Mouse (Mus musculus) layer of hippocampus, adult 8-10 months (tissue): ENCODE results near the gene Tns4. TPM values are rescaled to one million over a fixed set of nuclear protein-coding genes. Genes with fewer than 3 reads are reported as not detected.

Source experiments
- DNase-seq, 2 experiments: peaks; one replicate each; pipeline ENCODE4 v3.0.0; 2022; ENCODE audit warnings: low spot score in 2 of 2
- total RNA-seq, 4 experiments: library from RNA; stranded (reverse); gene quantifications; 2 replicates each; pipeline ENCODE4 v1.2.4; 2022

Tns4 gene
- total RNA-seq, 4 experiments from 2014 or later = 0.27 TPM; not detected in 2

DNA sequence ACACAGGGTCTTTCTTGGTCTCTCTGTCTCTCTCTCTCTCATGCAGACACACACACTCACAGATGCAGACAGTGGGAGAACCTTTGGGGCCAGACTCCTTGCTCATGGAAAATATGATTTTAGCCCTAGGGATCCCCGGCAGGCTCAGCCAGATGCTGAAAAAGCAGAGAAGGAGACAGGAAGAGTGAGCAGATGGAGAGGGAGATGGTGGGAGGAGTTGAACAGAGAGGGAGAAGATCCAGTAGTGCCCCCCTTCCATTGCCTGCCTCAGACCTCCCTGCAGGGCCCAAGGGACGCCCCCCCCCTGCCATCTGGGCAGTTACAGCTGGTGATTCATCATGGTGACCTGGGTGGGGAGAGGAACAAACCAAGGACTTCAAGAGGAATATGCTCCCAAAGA lies 41.5 kb downstream of the Tns4 start:
- no peak for DNase-seq

DNA sequence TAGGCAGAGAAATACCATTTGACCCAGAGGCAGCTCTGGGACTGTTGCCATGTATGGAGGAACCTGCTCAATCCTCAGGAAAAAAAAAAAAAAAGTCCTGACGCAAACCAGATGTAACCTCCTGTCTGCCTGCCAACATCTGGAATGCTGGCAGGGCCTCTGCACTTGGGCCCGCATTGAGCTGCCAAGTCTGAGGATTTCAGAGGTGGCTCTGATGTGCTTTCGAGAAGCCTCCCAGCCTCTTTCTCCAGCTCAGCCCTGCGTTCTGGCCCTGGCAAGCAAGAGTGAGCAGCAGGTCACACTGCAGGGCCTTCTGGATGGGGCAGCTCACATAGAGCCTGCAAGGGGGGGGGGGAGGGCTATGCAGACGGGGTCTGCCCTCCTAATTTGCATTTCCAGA lies 42.0 kb downstream of the Tns4 start:
- DNase-seq = no peak

DNA sequence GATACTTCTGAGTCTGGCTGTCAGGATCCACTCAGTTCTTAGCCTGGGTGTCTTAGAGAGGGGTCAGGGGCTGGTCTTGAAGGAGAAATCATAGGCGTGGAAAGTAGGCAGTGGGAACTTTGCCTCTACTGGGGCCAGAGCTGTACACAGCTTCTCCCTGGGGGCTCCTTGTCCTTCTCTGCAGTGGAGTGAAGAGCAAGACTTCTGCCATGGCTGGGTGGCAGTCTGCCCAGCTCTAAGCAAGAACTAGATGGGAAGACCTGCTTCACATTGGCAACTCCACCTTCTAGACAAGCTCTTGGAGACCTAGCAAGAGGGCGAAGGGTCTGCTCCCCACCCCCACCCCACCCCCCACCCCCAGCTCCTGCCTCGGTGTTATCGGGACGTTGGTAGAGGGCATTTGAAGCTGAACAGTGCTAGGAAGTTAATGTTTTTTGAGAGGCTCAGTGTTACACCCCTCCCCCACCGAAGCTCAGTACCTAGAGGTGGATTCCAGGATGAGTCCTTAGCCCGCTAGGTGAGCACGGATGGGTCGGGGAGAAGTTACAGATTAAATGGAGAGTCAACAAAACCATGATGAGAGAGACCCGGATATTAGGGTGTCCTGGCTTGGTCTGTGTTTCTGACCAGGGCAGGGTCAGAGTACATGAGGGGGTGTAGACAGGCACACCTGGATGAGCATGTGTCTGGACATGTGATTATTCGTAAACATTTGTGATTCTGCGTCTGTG lies 43.8 kb downstream of the Tns4 start:
- no peak for DNase-seq

DNA sequence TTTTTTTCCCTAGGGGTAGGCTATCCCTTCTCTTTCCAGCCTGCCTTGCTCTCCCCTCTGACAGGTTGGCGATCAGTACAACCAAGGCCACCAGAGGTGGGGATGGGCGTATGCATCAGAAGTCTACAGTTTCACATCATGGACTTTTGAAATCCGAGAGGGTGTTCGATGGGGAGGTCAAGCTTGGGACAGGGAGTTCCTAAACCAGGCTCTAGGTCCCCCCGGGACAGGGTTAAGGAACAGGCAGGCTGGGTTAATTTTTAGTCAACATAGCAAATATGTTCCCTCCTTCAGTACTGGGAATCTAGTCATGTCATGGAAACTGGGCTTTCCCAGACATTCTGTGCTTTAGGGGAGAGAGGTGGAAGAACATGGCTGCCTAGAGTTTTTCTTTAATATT lies 44.8 kb downstream of the Tns4 start:
- no peak for DNase-seq

DNA sequence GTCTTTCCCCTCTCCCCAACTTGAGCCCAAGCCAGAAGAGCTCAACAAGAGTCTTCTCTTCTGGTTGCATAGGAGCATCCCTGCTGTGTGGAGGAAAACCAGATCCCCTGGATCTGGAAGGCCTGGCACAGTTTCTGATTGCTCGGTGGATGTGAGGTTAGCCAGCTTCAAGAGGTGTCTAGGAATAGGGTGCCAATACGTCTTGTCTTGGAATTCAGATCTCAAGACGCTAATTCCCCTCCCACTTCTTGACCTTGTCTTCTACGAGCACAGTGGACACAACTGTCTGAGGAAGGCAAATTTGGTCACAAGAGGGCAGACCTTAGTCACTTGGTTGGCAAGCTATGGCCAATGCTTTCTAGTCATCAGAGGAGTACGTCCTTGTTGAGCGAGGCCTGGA lies 45.5 kb downstream of the Tns4 start:
- DNase-seq = no peak

DNA sequence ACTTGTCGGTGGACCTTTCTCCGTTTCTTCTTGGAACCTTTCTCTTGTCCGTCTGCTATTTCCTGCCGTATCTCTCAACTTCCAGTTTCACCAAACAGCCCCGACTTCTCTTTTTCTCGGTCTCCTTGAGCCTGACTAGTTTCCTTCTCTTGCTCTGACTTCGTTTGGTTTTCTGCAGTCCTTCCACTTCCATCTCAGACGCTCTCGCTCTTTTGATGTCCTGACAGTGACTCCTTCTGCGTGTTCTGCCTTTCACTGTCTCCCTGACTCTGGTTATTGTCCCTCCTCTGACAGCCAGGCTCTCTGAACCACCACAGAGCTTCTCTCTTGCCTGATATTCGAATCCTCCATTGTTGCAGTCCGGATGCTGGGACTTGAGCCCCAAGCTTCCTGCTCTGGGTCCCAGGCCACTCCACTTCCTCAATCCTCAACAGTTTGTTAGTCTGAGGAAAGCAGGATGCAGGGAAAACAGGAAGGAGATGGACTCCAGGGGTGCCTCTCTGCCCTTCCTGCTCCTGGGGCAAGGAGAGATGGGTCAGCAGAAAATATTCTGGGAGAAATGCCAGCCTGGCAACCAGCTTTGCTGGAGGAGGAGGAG lies 46.2 kb downstream of the Tns4 start:
- DNase-seq = no peak

DNA sequence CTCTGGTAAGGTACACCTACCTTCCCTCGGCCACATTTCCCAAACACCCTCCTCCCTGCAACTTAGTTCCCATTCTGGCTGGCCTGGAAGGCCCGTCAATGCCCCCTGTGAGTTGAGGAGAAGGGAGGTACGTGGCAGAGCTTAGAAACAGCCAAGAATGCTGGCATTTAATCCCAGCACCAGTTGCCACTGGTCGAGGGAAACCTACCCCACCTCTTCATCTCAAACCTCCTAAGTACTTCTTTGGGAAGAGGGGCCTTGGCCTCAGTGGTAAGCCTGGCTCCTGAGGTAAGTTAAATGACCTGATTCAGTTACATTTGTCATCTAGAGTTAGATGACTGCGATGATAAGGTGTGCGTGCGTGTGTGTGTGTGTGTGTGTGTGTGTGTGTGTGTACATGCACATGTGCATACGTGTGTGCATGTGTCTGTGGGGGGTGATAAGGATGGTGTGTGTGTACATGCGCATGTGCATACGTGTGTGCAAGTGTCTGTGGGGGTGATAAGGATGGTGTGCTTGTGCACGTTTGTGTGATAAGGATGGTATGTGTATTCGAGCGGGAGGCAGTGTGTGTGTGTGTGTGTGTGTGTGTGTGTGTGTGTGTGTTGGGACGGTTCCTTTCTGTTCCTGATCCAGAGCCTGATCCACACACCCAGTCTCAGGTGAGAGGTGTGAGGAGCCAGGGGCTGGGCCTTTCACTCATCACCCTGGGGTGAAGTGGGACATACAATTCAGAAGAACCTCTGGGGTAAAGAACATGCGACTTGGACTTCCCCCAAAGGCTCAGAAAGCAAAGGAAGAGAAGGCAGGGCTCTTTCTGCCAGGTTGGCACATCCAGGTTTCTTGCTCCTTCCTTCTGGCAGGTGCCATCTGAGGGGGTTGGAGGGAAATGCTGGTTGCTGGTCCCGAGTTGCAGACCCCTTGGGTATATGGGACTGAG lies 47.0 kb downstream of the Tns4 start:
- no peak for DNase-seq

DNA sequence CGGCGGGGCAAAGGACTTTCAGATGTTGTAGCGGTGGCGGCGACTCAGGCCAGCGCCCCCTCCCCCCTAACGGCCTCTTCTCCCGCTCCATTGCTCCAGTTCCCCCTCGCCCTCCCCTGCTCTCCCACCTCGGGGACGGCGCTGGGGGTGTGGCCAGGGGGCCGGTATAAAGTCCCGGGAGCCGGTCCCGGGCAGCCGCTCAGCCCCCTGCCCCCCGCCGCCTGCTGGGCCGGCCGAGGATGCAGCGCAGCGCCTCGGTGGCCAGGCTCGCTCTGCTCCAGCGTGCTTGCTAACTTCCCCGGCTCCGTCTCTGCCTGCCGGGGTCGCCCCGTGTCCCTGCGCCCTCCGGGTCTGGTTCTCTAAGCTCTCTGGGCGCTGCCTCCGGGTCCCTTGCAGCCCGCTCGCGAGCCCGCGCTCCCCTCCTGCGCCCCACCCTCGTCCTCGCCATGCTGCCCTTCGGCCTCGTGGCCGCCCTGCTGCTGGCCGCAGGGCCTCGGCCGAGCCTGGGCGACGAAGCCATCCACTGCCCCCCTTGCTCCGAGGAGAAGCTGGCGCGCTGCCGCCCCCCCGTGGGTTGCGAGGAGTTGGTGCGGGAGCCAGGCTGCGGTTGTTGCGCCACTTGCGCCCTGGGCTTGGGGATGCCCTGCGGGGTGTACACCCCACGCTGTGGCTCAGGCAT lies 47.9 kb downstream of the Tns4 start, which contains the start of gene Igfbp4:
Gene Igfbp4, plus strand, starts transcription at position 194 of the 679 bp plus-strand sequence.
- no peak for DNase-seq

DNA sequence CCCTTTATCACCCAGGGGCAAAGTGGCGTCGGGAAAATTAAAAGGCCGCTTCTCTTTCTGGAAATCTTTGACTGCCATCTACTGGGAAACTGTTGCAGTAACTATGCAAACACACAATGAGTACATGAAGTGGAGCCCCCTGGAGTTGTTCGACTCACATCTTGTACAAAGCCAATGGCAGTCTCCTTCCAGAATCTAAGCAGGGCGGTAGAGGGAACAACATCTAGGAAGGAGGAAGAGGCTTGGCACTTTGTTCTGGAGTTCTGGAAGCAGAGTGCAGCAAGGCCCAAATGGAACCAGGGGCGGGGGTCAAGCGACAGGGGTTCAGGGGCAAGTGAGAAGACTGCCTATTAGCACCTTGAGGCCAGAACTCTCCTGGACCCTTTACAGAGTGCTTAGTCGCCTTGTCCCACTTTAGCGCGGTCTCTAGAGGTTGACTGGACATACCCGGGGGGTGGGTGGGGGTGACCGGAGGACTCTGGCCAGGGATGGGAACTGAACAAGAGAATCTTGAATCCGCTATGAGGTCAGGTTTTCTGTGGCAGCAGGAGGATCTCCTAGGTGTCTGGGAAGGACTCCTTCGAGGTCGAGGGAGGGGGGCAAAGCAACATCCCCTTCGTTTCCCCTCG lies 48.6 kb downstream of the Tns4 start:
- DNase-seq = peak in 1 of 2 experiments; percentile 32

DNA sequence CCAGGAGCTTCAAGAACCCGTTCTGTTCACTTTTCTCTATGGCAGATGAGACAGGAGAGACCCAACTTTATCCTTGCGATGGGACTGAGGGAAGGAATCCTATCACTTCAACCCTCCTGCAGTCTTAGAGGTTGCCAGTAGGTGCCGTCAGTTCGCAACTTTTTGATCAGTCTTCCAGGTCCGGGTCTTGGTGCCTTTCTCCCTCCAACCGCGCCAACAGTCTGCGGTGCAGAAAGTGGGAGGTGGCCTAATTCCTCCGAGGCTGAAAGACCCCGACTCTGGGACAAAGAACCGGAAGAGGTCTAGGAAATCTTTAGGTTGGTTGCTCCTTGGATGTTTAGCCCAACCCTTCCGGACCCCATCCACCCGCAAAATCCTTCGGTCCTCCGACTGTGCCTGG lies 49.3 kb downstream of the Tns4 start:
- DNase-seq = peak; percentile 65 to 76

DNA sequence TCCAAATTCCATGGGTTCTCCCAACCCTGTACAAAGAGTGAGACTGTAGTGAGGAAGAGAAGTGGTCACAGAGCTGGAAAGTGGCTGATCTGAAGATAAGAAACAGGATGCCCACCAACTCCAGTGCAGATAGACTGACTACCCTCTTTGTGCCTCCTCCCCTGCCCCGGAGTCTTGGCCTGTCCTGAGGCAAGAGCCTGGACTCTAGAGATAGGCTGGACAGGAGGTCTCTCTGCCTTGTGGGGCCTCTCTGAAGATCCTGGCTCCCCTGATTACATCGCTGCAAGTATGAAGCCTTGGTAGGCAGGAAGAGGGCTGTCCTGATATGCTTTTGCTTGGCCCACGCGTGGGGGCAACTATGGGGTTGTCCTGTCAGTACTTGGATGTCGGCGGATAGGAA lies 52.9 kb downstream of the Tns4 start:
- no peak for DNase-seq

DNA sequence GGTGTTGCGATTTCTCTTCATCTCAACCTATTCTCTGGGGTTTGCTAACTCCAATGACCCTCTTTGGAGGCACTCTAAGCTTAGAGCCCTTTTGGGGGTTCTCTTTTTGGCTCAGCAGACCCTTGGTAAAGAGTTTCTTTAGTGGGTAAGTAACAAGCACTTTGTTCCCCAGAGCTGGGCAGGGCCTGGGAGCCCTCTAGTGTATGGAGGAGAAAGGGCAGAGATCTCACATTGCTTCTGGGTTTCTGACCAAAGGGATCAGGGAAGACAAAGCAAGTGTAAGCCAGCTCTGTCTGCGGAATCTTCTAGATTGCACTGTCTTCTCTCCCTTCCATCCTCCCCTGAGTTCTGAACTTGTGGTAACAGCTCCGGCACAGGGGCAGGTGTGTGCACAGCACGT lies 53.8 kb downstream of the Tns4 start:
- no peak for DNase-seq

DNA sequence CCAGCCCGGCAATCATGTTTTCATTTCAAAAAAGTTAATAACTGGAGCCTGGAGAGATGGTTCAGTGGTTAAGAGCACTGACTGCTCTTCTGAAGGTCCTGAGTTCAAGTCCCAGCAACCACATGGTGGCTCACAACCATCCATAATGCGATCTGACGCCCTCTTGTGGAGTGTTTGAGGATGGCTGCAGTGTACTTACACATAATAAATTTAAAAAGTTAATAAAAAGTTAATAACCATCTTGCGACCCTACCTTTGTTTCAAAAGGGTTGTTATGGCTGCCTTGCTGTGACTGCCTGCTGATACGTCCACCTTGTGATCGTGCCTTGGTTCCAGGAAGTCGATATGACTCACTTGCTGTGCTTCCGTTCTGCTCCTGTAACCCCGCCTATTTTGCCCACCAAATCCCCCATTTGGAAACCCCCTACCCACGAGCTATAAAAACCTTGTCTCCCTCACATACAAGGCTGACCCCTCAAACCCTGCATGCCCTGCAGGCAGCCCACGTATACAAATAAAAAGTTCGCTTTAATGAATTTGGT lies 62.1 kb downstream of the Tns4 start:
- DNase-seq = no peak

DNA sequence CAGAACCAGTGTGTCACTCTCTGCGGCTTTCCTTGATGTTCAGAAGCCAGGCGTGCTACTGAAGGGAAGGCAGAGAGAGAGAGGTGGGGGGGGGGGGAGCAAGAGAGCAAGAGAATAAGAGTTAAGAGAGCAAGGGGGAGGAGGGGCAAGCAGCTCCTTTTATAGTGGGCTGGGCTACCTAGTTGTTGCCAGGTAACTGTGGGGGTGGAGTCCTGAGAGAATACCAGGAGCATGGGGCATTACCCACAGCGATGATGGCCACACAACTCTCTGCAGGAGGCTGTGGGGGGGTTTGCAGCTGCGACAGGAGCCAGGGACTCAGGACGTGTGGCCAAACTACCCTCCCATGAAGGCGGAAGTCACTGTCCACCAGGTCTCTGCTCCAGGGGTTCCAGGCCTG lies 63.2 kb downstream of the Tns4 start:
- no peak for DNase-seq

DNA sequence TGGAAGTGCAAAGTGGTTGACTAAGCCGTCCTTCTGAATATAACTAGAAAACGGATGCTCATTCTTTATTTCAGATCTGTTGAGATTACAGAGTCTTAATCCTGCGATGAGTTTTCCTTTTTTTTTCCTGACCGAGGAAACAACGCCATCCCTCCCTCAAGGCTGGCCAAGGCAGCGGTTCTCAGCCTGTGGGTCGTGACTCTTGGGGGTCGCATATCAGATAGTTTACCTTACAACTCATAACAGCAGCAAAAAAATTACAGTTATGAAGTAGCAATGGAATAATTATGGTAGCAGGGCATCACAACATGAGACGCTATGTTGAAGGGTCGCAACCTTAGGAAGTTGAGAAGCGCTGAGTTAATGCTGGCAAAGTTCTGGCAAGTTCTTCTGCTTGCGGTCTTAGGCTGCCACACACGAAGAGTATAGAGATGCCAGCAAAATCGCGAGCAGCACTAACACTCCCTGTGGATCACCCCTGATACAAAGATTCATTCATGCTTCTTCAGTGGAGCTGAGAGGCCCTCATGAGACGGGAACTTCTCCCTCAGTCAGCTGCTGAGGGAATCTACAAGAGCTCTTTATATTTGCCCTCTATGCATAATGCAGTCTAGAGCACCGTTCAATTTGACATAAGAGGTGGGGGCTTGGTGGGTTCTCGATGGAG lies 64.5 kb downstream of the Tns4 start:
- DNase-seq = no peak

DNA sequence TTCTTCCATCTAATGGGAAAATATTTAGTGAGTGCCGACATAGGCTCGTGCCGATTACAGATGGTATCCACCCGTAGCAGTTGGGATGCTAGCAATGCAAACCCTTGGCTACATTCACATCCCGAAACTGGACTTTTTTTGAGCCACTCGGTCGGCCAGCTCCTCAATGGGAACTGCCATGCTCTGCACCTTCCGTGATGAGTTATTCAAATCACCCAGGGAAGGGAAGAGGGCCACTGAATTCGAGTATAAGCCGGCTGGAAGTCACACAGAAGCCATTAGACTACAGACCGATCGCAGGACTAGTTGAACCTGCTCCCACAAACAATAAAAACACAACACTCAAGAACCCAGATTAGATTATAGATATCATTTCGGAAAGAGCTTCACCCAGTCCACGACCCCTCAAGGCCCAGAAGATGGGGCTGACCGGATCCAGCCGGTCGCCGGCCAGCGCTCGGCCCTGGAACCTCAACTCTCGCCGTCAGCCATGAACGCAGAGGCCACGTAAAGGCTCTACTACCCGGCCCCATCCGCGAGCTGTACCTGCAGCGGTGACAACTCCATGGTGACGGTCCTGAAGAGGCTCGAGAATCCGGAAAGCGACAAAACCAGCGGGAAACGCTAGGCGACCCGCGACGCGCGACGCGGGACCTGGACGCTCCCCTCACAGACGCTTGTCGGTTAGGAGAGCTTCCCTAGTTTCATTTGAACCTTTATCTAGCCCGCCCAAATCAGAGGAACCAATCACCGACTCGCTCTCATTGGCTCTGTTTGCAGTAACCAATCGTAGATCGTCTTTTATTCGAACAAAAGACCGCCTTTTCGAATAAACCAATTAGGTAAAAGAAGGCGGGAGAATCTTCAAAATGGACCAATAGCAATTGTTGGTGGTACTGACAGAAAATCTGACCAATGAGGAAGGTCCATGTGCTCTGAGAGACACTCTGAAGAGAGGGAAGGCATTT lies 65.3 kb downstream of the Tns4 start, which contains the start of gene Top2a:
Gene Top2a, minus strand, starts transcription at position 690 of the 968 bp plus-strand sequence.
- peak; percentile 94 to 98 for DNase-seq

DNA sequence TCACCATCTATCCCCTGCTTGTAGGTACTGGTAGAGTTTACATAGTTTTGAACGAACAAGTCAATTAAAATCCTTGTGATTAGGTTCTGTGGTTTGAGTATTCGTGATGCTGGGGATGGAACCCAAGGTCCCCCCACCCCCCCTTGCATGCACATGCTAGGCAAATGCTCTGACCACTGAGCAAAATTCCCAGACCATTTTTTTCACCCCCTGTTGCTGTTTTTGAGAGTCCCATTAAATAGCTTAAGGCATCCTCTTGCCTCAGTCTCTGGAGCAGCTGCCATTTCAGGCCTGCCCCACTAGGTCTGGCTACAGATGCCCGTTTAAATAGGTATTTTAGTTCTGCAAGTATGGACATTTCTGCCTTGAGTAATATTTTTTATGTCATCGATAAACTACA lies 66.0 kb downstream of the Tns4 start:
- DNase-seq = no peak

DNA sequence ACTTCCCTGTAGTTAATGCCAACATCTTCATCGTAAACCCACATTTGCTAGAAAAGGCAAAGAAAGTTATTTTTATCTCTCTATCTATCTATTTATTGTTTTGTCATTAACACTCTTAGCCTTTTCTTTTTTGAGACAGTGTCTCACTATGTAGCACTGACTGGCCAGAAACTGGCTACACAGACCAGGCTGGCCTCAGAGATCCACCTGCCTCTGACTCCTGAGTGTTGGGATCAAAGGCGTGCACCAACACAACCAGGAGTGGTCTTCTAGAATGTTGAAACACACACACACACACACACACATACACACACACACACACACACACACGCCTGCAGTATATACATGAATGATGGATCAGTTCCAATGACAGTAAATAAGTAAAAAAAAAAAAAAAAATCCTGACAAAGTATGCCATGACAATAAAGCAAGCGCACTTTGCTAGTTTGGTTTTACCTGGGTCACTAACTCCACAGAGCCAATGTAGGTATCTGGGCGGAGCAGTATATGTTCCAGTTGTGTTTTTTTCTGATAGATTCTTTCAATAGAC lies 66.6 kb downstream of the Tns4 start:
- no peak for DNase-seq

DNA sequence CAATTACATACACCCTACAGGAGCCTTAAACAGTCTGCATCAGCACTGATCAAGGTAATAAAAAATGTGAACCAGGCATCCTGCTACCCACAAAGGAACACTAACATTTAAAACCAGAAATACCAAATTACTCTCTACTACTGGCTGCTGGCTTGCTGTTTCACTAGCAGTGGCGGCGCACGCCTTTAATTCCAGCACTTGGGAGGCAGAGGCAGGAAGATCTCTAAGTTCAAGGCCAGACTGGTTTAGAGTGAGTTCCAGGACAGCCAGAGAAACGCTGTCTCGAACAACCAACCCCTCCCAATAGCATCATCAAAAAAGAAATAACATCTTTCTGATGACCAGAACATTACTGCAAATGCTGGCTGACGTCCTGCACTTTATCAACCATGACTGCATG lies 69.3 kb downstream of the Tns4 start:
- no peak for DNase-seq
